Mouse (Mus musculus): ENCODE results near the gene Lgals7. TPM values are rescaled to one million over a fixed set of nuclear protein-coding genes. Genes with fewer than 3 reads are reported as not detected.

The Lgals7 gene
- polyA plus RNA-seq, 1 experiment from 2014 or later: 2.9 TPM

DNA sequence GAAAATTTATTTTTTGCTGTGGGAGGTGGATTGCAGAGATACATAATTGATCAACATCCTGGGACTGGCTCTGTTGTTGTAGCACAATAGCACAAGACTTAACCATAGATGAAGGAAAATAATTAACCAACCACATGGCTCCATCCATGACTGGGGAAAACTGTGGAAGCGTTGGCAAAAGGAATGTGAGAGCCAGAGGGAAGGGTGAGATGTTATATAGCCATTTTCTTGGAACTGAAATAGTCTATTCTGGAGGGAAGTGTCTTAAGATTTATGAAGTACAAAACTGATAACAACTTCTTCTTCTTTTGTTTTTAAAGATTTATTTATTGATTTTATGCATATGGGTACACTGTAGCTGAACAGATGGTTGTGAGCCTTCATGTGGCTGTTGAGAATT, 16.4 kb upstream of the Lgals7 start:
- Histone ChIP-seq H3K36me3 (ENCODE audit: control insufficient read depth, insufficient read depth) (no peaks in the 10 kb centered on the region), H3K27ac (ENCODE audit: low read length) (no peak overlapping the region), H3K9me3 (ENCODE audit: control insufficient read depth, low read length) (peaks cover 2% of the 10 kb centered on the region; the same call in 1 of the 2 replicates), H3K27me3 (replicated peaks; ENCODE audit: control insufficient read depth, insufficient read depth, low read length) (no peaks in the 10 kb centered on the region), H3K9ac (replicated peaks; ENCODE audit: low read depth, low read length) (no peak overlapping the region), H3K4me2 (ENCODE audit: low read length) (no peak overlapping the region), H3K4me3 (replicated peaks; ENCODE audit: low read length) (no peak overlapping the region), H3K4me1 (replicated peaks; ENCODE audit: control insufficient read depth, insufficient read depth, low read length) (no peaks in the 10 kb centered on the region)
- no peak for ATAC-seq
- 85% methylated on average over 1 of the region's 1 CpGs for WGBS

DNA sequence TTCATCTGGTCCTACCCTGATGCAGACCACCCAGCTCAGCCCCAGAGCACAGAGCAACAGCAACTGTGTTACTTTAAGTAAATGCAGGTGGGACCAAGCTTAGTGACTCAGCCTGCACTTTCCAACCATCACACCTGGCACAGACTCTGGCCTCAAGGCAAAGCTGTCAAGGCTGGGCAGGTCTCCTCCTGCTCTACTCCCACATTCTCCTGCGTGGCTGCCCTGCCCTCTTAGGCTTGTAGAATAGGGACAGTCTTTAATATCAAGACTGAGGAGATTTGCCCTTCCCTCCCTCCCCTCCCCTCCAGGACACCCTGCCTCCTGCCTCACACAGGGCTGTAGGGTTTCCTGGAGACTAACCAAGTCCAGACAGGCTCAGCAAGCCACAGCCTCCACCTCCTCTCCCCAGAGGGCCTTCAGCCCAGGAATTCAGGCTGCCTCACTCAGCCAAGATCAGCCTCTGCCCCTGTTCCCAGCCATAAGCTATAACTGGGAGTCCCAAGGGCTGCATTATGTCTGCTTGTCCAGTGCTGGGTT, 13.9 kb upstream of the Lgals7 start:
- Histone ChIP-seq H3K27ac (ENCODE audit: low read length) (no peak overlapping the region), H3K4me2 (ENCODE audit: low read length) (no peak overlapping the region), H3K4me3 (replicated peaks; ENCODE audit: low read length) (no peak overlapping the region), H3K9ac (replicated peaks; ENCODE audit: low read depth, low read length) (no peak overlapping the region), H3K27me3 (replicated peaks; ENCODE audit: control insufficient read depth, insufficient read depth, low read length) (no peaks in the 10 kb centered on the region), H3K9me3 (ENCODE audit: control insufficient read depth, low read length) (no peaks in the 10 kb centered on the region; the same call in 1 of the 2 replicates), H3K4me1 (replicated peaks; ENCODE audit: control insufficient read depth, insufficient read depth, low read length) (no peaks in the 10 kb centered on the region), H3K36me3 (ENCODE audit: control insufficient read depth, insufficient read depth) (no peaks in the 10 kb centered on the region)
- ATAC-seq: no peak
- 64% methylated on average over 1 of the region's 1 CpGs for WGBS

DNA sequence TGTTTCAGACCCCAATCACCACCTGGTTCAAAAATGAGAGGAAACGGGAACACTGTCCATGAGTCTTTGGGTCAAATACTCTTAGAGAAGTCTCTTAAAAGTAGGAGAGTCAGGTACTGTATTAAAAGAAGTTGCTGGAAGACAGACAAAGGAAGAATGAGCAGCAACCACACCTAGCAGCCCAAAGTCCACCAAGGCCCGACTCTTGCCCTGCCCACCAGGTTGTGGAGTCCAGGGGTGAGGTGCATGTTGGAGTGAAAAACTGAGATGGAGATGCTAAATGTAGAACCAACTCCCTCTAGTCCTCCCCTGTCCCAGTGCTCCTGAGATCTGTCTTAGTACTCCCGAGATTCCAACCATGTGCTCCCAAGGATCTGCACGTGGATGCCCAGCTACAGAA, 13.0 kb upstream of the Lgals7 start:
- Histone ChIP-seq H3K4me2 (ENCODE audit: low read length) (no peak overlapping the region), H3K27me3 (replicated peaks; ENCODE audit: control insufficient read depth, insufficient read depth, low read length) (no peaks in the 10 kb centered on the region), H3K9ac (replicated peaks; ENCODE audit: low read depth, low read length) (no peak overlapping the region), H3K4me1 (replicated peaks; ENCODE audit: control insufficient read depth, insufficient read depth, low read length) (no peaks in the 10 kb centered on the region), H3K4me3 (replicated peaks; ENCODE audit: low read length) (no peak overlapping the region), H3K9me3 (ENCODE audit: control insufficient read depth, low read length) (no peaks in the 10 kb centered on the region), H3K36me3 (ENCODE audit: control insufficient read depth, insufficient read depth) (no peaks in the 10 kb centered on the region), H3K27ac (ENCODE audit: low read length) (no peak overlapping the region)
- no peak for ATAC-seq
- WGBS: 84% methylated on average over 4 of the region's 4 CpGs

DNA sequence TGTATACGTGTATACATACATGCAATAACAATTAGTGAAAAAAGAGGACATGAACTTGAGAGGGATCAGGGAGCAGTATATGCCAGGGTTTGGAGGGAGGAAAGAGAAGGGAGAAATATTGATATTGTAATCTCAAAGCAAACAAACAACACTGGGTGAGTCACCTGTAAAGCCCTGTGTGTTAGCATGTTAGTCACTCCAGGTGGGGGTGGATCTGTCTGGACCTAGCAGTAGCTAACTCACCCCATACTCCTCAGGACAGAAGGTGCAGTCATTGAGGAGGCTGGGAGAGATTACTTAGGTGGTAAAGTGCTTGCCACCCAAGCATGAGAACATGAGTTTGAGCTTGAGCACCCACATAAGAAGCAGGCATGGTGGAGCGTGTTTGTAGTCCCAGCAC, 3.7 kb upstream of the Lgals7 start:
- ATAC-seq: no peak
- H3K27me3 ChIP-seq (replicated peaks; ENCODE audit: control insufficient read depth, insufficient read depth, low read length): no peaks in the 10 kb centered on the region
- H3K4me3 ChIP-seq (replicated peaks; ENCODE audit: low read length): no peak overlapping the region
- H3K9me3 ChIP-seq (ENCODE audit: control insufficient read depth, low read length): peaks cover 3% of the 10 kb centered on the region
- H3K36me3 ChIP-seq (ENCODE audit: control insufficient read depth, insufficient read depth): no peaks in the 10 kb centered on the region
- H3K4me2 ChIP-seq (ENCODE audit: low read length): no peak overlapping the region
- H3K27ac ChIP-seq (ENCODE audit: low read length): no peak overlapping the region
- peaks cover 4% of the 10 kb centered on the region; the same call in 1 of the 2 replicates for H3K4me1 ChIP-seq (replicated peaks; ENCODE audit: control insufficient read depth, insufficient read depth, low read length)
- no peak overlapping the region for H3K9ac ChIP-seq (replicated peaks; ENCODE audit: low read depth, low read length)
- WGBS: 92% methylated on average over 2 of the region's 2 CpGs

DNA sequence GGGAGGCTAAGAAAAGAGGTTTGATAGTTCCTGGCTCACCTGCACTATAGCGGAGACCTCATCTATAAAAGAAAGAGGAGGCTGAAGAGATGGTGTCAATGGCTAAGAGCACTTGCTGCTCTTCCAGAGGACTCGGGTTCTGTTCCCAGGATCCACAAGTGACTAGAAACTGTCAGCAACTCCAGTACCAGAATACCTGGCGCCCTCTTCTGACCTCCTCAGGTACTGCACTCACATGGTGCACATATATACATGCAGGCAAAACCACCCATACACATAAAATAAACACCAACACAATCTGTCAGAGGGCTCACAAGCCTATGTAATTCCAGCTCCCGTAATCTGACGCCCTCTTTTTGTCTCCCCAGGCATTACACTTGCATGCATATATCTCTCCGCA, 2.8 kb upstream of the Lgals7 start:
- H3K36me3 ChIP-seq (ENCODE audit: control insufficient read depth, insufficient read depth): no peaks in the 10 kb centered on the region
- H3K27me3 ChIP-seq (replicated peaks; ENCODE audit: control insufficient read depth, insufficient read depth, low read length): no peaks in the 10 kb centered on the region
- H3K9me3 ChIP-seq (ENCODE audit: control insufficient read depth, low read length): peaks cover 3% of the 10 kb centered on the region
- no peak overlapping the region for H3K4me2 ChIP-seq (ENCODE audit: low read length)
- H3K9ac ChIP-seq (replicated peaks; ENCODE audit: low read depth, low read length): no peak overlapping the region
- peaks cover 6% of the 10 kb centered on the region; the same call in 1 of the 2 replicates for H3K4me1 ChIP-seq (replicated peaks; ENCODE audit: control insufficient read depth, insufficient read depth, low read length)
- no peak for ATAC-seq
- H3K27ac ChIP-seq (ENCODE audit: low read length): no peak overlapping the region
- no peak overlapping the region for H3K4me3 ChIP-seq (replicated peaks; ENCODE audit: low read length)
- WGBS: 90% methylated on average over 6 of the region's 6 CpGs

DNA sequence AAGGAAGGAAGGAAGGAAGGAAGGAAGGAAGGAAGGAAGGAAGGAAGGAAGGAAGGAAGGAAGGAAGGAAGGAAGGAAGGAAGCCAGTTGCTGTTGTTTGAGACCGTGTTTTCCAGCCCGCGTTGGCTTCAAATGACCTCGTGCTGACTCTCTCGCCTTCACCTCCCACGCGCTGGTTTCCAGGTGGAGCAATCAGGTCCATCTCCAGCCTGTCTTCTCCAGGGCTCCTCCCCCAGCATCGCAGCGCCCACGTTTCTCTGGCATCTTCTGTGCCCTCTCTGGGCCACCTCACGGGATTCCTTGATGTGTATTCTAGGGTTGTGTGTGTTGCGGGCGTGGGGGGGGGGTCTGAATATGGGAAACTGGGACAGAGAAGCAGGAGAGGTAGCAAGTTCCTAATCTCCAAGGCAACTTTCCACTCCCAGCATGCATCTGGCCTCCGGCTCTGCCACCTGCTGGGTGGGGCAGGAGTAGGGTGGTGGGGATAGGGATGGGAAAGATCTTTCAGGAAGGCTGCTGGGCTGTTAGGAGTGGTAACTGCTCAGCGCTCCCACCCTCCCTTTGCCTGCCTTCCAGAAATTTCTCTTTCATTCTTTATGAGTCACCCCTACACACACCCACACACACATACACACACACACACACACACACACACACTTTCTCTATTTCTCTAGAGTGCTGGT, 695 bp upstream of the Lgals7 start:
- Histone ChIP-seq H3K27ac (ENCODE audit: low read length) (no peak overlapping the region), H3K27me3 (replicated peaks; ENCODE audit: control insufficient read depth, insufficient read depth, low read length) (no peaks in the 10 kb centered on the region), H3K4me3 (replicated peaks; ENCODE audit: low read length) (no peak overlapping the region), H3K9ac (replicated peaks; ENCODE audit: low read depth, low read length) (no peak overlapping the region), H3K4me2 (ENCODE audit: low read length) (no peak overlapping the region), H3K9me3 (ENCODE audit: control insufficient read depth, low read length) (peaks cover 3% of the 10 kb centered on the region), H3K36me3 (ENCODE audit: control insufficient read depth, insufficient read depth) (no peaks in the 10 kb centered on the region), H3K4me1 (replicated peaks; ENCODE audit: control insufficient read depth, insufficient read depth, low read length) (peaks cover 6% of the 10 kb centered on the region; the same call in 1 of the 2 replicates)
- no peak for ATAC-seq
- WGBS: 86% methylated on average over 15 of the region's 15 CpGs

DNA sequence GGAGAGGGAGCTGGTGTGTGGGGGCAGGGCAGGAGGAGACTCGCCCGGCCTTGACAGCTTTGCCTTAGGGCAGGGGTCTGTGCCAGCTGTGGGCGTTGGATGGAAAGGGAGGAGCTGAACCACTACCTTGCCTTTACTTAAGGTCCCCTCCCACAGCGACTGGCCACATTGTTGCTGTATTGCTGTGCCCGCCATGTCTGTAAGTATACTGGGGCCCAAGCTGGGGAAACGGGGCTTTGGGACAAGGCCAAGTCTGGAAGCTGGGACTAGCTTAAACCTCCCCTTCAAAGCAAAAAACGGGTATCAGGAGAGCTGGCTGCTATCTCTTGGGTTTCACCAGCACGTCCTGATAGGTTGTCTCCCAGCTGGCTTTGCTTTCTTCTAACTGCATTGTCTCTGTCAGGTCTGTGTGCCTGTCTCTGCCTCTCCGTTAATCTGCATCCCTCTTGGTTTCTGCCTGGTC, 666 bp downstream of the Lgals7 start:
- no peaks in the 10 kb centered on the region for H3K36me3 ChIP-seq (ENCODE audit: control insufficient read depth, insufficient read depth)
- H3K9me3 ChIP-seq (ENCODE audit: control insufficient read depth, low read length): peaks cover 3% of the 10 kb centered on the region
- no peak overlapping the region; the same call in 1 of the 2 replicates for H3K9ac ChIP-seq (replicated peaks; ENCODE audit: low read depth, low read length)
- ATAC-seq: no peak
- H3K27ac ChIP-seq (ENCODE audit: low read length): no peak overlapping the region
- H3K4me1 ChIP-seq (replicated peaks; ENCODE audit: control insufficient read depth, insufficient read depth, low read length): peaks cover 6% of the 10 kb centered on the region; the same call in 1 of the 2 replicates
- H3K4me2 ChIP-seq (ENCODE audit: low read length): no peak overlapping the region
- 29% methylated on average over 9 of the region's 9 CpGs for WGBS
- no peak overlapping the region for H3K4me3 ChIP-seq (replicated peaks; ENCODE audit: low read length)
- H3K27me3 ChIP-seq (replicated peaks; ENCODE audit: control insufficient read depth, insufficient read depth, low read length): no peaks in the 10 kb centered on the region

DNA sequence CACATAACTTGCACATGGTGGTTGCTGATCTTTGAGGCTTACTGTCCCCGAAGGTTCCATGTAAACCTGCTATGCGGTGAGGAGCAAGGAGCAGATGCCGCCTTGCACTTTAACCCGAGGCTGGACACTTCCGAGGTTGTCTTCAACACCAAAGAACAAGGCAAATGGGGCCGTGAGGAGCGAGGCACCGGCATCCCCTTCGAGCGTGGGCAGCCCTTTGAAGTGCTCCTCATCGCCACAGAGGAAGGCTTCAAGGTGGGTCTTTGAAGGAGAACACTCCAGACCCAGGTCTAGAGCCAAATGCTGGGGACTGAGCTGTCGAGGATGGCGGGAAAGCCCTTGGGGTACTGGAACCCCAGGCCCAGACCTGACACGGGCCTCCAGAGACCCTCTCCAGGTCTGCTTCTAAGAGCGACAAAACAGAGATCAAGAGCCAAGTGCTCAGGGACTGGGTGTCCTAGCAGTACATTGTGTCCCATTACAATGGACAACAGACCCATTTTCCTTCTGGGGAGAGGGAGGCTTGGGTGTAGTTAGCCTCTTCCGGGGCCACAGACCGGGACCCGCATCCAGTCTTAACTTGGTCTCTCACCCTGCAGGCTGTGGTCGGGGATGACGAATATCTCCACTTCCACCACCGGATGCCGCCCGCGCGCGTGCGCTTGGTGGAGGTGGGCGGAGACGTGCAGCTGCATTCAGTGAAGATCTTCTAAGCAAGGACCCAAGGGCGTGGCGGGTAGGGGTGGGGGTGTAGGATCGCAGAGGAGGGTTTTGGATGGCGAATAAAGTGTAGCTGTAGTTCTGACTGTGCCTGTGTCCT, 2.0 kb downstream of the Lgals7 start:
- Histone ChIP-seq H3K27ac (ENCODE audit: low read length) (no peak overlapping the region), H3K4me2 (ENCODE audit: low read length) (peak overlapping the region; percentile 46), H3K9me3 (ENCODE audit: control insufficient read depth, low read length) (peaks cover 2% of the 10 kb centered on the region), H3K36me3 (ENCODE audit: control insufficient read depth, insufficient read depth) (no peaks in the 10 kb centered on the region), H3K4me3 (replicated peaks; ENCODE audit: low read length) (peak overlapping the region; percentile 28), H3K4me1 (replicated peaks; ENCODE audit: control insufficient read depth, insufficient read depth, low read length) (peaks cover 6% of the 10 kb centered on the region; the same call in 1 of the 2 replicates), H3K27me3 (replicated peaks; ENCODE audit: control insufficient read depth, insufficient read depth, low read length) (no peaks in the 10 kb centered on the region), H3K9ac (replicated peaks; ENCODE audit: low read depth, low read length) (peak overlapping the region; percentile 38; the same call in 1 of the 2 replicates)
- ATAC-seq: peak; percentile 72
- WGBS: 48% methylated on average over 33 of the region's 33 CpGs

DNA sequence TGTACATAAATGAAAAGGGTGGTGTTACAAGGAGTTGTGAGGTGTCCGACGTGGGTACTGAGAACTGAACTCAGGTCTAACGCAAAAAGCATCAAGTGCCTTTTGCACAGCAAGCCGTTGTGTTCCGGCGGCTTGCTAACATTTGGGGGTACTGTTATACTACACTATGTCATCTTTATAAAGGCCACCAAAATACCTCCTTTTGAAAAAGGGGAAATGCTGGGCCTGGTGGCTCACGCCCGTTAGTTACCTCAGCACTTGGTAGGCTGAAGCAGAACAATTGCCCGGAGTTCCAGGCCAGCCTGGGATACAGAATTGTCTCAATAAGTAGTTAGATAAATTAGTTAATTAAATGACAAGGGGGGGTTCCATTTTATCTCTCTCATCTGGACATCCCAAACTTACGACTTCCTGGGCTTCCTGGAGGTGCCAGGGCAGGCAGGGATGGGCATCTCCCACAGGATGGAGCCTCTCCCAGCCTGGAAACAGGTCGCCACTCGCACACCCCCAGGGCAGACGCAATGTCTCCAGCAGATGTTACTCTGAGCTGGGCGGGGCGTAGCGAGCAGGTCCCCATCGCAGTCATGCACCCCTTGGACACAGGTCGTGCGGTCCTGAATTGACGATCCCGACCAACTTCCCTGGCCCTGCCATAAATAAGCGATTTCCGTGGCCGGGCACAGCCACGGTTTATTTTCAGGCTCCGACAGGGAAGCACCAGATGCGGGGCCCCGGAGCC, 3.3 kb downstream of the Lgals7 start:
- Histone ChIP-seq H3K36me3 (ENCODE audit: control insufficient read depth, insufficient read depth) (no peaks in the 10 kb centered on the region), H3K9me3 (ENCODE audit: control insufficient read depth, low read length) (no peaks in the 10 kb centered on the region), H3K4me1 (replicated peaks; ENCODE audit: control insufficient read depth, insufficient read depth, low read length) (peaks cover 6% of the 10 kb centered on the region; the same call in 1 of the 2 replicates), H3K4me3 (replicated peaks; ENCODE audit: low read length) (no peak overlapping the region), H3K4me2 (ENCODE audit: low read length) (no peak overlapping the region), H3K27me3 (replicated peaks; ENCODE audit: control insufficient read depth, insufficient read depth, low read length) (no peaks in the 10 kb centered on the region), H3K9ac (replicated peaks; ENCODE audit: low read depth, low read length) (no peak overlapping the region), H3K27ac (ENCODE audit: low read length) (no peak overlapping the region)
- ATAC-seq: no peak
- WGBS: 92% methylated on average over 28 of the region's 28 CpGs

Data from forebrain, embryonic 16.5 days (tissue).